Mouse (Mus musculus): ENCODE data around the gene Foxd2.

The Foxd2 gene

DNA sequence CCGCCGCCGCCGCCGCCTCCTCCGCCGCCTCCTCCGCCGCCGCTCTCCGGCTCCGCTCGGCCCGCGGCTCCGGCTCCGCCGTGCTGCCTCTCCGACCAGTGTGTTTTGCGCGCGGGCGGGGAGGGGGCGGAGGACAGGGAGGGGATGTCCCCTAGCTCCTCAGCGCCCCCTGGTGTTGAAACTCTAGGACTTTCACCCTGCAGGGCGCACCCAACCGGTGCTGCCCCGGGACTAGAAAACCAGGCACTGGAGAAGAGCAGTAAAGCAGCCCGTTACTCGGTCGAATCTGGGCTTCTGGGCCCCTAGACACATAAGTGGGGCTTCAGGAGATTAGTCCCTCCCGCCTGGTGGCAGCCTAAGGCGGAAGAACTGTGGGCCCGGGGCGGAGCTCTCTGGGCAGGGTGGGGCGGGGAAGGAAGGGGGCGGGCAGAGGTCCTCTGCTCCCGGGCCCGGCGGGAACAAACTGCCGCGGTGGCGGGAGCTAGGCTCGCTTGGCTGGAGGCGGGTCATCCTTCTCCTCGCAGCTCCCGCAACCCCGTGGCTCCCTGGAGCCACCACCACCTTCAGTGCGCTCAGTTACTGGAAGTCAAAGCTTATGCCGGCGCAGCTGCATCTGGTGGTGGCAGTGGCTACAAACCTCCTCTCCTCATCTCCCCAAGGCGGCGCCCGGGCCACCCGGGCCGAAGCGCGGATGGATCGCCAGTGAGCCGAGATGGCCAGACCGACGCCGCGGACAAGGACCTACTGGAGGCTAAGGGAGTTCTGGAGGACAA lies at the start of gene Foxd2:
Gene Foxd2 (minus strand): TSS at position 45 of the 773 bp plus-strand sequence.
- DNase-seq (ENCODE audit: low read depth, low spot score) = peak; percentile 95

DNA sequence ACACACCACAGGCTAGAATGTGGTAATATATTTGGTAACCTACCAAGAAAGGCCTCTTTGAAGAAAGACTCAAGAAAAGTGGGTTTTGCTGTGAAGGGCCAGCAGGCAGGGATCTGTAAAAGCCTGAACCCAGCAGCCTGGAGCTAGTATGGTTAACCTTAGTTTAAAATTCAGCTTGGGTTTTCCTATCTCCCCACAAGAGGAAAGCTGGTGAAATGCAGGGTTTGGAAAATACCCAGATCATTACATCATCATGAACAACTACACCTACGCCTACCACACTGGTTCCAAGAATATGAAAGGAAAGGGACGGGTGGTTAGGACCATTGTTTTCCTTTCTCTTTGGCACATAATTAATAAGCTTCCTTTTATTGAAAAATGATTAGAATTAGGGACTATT lies 49.6 kb upstream of the Foxd2 start:
- DNase-seq (ENCODE audit: low read depth, low spot score) = no peak

DNA sequence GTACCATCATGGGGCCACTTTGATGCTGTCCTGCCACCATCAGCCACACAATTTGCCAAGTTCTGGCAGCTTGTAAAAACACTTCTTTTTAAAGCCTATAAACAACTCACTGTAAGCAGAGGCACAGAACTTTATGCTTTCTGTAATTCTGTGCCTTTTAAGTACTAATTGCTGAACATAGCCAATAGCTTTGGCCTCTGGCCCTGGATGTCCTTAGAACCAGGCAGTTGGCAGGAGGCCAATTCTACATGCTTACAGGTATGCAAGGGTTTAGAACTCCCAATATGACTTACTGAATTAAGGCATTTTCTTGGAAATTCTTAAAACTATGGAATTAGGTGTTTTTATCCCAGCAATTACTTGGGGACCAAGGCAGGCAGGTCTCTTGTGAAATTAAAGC lies 48.7 kb upstream of the Foxd2 start:
- DNase-seq (ENCODE audit: low read depth, low spot score) = no peak

DNA sequence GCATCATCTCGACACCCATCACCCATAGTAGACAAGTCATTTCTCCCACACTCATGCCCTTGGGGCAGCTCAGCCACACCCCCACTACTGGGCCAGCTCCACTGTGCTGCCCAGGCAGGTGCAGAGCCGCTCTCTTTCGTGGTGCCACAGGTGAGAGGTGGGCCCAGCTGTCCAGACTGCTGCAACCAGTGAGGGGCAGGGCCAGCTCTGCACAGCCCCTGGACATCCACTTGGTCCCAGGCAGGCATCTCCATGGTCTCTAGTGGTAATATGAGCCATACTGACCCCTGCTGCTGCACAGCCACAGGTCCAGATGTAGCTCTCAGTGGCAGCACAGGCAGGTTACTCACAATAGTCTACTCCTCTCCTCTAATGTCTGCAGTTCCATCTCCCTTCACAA lies 44.5 kb upstream of the Foxd2 start:
- no peak for DNase-seq (ENCODE audit: low read depth, low spot score)

DNA sequence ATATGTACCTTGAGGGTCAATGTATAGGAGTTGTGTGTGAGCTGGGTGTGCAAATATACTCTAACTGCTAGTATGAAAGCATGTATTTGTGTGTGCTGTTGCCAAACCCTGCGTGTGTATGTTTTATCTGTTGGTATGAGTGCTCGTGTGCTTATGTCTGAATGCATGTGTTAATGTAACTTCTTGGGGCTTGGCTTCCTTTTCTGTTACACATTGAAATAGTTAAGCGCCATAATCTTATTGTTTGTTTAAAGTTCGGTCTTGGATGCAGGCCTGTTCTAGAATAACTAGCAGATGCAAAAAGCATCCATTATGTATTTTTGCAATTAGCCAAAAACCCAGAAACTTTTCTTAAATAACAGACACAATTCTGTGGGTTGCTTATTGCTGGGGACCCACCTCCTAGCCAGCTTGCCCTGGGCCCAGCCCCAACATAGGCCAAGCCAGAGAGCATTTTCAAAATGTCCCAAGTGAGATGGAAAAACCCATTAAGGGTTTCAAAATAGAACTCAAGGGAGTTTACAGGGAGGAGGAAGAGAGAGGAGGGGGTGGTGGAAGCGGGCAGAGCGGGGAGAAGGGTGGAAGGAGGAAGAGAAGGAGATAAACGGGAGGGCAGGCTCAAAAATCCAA lies 39.3 kb upstream of the Foxd2 start:
- no peak for DNase-seq (ENCODE audit: low read depth, low spot score)

DNA sequence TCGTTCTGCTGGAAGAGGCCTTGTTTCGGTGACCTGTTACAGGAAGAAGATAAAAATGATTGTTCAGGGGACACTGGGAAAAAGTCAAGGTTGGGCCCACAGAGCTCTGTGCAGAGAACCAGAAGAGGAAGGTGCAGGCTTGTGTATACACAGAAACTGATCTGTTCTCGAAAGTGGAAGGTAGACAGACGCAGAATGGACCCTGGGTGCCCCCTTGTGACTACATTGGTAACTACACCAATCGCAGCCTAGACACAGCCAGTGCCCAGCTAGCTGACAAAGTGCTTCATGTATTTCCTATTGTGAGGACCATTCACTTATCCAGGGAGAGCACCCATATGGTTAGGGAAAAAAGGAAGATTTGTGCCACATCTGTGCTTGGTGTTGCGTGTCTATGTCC lies 38.7 kb upstream of the Foxd2 start:
- DNase-seq (ENCODE audit: low read depth, low spot score) = peak; percentile 74

DNA sequence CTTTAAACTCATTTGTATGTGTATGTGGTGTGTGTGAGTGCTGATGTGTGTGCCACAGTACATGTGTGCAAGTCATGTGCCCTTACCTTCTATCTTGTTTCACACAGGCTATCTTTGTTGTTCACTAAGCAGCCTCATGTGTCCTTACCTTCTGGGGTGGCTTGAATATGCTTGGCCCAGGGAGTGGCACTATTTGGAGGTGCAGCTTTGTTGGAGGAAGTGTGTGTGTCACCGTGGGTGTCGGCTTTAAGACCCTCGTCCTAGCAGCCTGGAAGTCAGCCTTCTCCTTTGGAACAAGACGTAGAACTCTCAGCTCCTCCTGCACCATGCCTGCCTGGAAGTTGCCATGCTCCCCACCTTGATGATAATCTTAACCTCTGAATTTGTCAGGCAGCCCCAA lies 37.7 kb upstream of the Foxd2 start:
- DNase-seq (ENCODE audit: low read depth, low spot score) = no peak

DNA sequence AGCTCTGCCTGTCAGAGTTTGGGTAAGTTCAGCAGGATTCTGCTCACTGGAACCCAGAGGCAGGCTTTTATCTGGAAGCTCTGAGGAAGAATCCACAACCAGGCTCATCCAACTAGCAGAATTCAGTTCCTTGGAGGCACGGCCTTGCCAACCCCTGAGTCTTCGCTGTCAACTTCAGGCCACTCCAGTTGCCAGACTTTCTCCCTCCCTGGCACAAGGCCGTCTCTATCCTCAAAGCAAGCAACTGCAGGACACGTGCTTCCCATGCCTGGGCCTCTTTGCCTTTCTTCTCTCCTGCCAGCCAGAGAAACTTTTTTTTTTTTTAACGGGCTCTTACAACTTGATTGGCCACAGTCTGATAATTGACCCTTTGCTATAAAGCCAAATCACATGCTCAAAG lies 36.3 kb upstream of the Foxd2 start:
- no peak for DNase-seq (ENCODE audit: low read depth, low spot score)

DNA sequence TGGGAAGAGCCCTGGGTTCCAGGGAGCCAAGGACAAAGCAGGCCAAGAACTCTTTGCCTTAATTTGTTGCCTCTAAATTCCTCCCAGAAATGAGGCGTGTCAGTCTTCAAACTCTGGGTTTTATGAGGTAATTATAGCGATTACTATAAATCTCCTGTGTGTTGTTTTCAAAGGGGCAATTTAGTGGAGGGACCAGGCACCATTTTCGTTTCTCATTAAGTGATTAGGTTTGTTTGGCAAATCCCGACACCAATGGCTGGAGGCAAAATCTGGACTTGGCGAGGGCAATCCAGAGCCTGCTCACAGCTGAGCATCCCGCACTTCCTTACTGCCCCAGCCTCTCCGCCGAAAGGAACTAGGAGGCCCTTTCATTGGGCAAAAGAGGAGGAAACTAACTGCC lies 33.9 kb upstream of the Foxd2 start:
- no peak for DNase-seq (ENCODE audit: low read depth, low spot score)

DNA sequence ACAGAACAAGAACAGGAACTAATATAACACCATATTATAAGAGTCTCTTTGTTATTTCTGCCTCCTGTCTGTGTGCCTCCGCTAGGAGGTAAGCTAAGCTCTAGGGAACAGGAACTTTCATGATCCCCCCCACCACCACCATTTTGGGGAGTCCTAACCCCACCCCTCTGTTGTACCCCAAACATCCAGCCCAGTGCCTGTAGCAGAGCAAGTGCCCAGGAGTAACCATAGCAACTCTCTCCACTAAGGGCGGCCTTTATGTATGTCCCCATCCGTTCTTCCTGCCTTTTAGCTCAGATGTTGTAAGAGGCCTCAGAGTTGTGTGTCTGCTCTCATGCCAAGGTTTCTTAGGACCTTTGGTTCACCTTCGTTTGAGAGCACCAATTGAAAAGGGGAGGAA lies 33.4 kb upstream of the Foxd2 start:
- no peak for DNase-seq (ENCODE audit: low read depth, low spot score)

DNA sequence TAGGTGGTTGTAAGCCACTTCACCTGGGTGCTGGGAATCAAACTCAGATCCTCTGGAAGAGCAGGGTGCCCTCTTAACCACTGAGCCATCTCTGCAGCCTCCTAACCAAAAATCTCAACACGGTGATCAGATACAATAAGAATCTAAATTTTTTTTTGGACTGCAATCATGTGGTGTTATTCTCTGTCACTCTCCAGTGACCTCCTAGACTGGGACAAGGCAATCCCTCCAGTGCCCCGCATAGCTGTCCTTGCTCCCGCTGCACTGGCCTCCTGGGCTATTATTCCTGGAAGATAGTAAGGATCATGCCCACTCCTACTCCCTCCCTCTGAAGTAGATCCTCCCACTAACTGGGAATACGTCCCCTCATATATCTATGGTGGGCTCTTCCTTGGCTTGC lies 32.6 kb upstream of the Foxd2 start:
- DNase-seq (ENCODE audit: low read depth, low spot score) = no peak

DNA sequence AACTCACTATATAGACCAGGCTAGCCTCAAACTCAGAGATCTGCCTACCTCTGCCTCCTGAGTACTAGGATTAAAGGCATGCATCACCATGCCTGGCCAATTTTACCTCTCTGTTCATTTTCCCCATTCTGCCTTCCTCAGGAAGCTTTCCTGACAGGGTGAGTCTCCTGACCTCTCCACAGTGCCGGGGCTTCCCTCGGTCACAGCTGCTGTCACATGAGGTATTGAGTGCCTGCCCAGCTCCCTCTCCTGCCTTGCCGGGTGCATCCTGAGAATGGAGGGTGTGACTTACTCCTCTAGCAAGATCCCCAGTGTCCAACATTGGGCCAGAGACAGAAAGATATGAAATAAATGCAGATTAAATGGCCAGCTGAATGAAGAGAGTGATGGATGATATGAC lies 29.6 kb upstream of the Foxd2 start:
- no peak for DNase-seq (ENCODE audit: low read depth, low spot score)

DNA sequence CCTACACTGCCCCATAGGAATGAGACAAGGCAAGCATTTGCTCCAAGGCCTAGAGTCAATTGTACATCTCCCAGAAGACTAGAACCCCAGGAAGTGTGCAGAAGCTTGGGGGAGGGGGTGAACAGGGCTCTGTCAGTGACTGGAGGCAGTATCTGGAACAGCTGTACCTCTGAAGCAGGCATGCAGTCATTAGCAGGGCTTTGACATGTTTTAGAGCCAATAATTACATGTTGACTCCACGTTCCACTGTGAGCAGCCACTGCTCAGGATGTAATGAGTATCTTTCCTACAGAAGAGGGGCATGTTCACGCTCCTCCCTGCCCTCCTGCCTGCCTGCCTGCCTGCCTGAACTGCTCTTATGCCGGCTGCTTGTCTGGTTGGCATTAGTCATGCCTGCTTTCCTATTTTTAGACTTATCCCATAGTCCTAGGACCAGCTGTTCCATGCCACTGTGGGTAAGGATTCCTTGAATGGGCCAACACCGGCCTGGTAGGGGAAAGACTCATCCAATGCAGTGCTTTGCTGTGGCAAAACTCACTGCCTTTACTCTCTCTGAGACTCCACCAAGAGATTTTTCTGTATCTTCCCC lies 28.9 kb upstream of the Foxd2 start:
- DNase-seq (ENCODE audit: low read depth, low spot score) = no peak

DNA sequence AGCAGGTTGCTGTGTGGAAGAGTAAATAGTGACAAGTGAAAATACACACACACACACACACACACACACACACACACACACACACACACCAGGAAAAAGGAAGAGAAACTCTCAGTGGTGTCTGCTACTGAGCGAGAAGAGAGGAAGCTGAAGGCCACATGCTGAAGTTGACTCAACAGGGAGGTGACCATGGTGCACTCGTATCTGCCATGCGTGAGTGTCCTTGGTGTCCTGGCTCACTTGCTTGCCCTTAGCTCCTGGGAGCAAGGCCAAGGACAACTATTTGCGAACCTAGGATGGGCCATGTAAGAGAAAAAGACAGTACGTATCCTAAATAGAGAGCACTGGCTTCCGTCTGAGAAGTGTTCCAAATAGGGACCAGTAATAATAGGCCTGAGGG lies 25.5 kb upstream of the Foxd2 start:
- no peak for DNase-seq (ENCODE audit: low read depth, low spot score)

DNA sequence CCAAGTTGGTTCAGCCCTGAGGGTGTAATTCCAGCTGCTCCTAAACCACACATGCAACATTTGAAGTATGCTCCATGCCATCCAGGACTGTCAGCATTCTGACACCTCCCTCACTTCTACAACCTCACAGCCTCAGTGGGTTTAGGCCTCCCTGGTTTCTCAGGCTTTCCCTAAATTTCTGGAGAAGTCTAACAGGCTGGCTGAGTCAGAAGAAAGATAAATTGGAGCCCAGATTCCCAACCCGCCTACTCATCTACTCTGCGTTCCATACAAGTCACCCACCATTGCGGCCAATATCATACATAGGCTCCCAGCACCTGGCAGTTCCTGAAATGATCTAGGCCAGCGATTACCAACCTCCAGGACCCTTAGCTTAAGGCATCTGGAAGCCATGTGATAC lies 24.1 kb upstream of the Foxd2 start:
- no peak for DNase-seq (ENCODE audit: low read depth, low spot score)

DNA sequence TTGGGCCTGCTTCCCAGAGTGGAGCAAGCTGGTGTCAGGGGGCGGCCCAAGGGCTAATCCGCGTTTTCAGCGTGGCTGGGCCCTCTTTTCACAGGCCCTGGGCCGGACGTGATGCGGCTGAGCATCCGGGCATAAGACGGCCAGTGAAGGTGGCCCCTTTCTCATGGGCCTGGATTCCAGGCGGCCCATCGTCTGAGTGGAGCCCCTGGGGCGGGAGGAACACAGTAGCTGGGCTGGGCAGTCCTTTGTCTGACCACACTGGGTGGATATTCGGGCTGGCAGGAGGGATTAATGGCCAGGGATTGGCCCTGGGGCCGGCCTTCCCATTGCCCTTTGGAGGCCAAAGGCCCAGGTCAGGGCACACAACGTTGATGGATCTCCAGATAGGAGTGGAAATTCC lies 20.5 kb upstream of the Foxd2 start:
- no peak for DNase-seq (ENCODE audit: low read depth, low spot score)

DNA sequence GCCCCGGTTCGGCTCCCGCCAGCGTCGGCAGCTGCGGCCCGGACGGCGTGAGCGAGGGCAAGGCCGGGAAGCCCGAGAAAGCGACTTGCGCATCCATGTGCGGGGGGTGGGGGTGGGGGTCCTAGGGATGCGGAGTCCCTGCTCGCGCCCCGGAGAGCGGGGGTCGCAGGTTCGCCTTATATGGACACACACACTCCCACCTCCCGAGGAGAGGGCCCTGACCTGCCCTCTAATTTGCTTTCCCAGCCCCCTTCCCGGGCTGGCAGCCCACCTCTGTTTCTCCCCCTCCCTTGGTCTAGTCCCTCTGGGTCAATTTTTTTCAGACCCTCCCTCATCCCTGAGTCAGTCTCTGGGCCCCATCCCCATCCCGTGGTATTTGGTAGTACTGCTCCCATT lies 17.2 kb upstream of the Foxd2 start, which contains the start of gene Foxe3:
Gene Foxe3 (minus strand): TSS at position 97 of the 396 bp plus-strand sequence.
- DNase-seq (ENCODE audit: low read depth, low spot score) = no peak

DNA sequence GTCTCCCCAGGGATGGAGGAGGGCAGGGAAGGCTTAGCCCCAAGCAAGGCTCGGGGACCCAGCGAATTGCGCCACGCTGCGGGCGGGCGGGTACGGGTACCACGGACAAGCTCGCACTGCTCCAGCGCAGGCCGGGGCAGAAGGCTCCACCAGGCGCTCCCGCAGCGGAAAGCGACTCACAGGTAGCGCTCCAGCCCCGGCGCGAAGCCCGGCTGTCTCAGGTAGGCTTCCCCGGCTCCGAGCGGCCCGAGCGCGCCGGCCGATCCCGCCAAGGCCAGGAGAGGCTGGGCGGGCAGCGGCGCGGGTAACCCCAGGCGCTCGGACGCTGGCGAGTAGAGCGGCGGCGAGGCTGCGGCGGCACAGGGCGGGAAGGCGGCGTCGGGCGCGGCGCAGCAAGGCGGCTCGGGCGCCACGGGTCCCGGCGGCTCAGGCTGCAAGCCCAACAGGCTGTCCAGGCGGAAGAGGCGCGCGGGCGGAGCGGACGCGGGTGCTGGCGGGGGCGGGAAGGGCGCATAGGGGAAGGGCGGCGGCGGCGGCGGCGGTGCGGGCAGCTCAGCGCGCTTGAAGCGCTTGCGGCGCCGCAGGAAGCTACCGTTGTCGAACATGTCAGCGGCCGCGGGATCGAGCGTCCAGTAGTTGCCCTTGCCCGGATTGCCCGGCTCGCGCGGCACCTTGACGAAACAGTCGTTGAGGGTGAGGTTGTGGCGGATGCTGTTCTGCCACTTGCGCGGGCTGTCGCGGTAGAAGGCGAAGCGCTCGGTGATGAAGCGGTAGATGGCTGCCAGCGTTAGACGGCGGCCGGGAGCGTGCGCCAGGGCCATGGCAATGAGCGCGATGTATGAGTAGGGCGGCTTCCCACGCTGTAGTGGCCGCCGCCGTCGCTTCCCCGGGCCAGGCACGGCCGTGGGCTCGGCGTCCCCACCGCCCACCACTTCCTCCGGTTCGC lies 16.6 kb upstream of the Foxd2 start:
- DNase-seq (ENCODE audit: low read depth, low spot score) = no peak

DNA sequence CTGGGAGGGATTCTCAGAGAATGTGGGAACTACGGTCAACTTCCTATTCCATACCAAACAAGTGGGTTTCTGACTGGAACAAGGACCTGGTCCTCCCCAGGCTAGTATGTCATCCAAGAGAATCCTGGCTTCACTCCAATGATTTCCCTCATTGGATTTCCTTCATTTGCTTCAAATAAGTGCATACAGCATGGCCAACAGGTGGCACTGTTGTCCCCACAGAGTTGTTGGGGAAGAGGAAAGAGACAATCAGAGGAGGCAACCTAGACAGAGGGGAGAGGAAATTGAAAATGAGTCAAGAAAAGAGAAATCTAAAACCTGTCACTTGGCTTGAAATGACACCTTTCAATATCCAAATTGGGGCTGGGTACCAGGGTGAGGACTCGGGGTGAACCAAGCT lies 8.4 kb upstream of the Foxd2 start:
- peak; percentile 78 for DNase-seq (ENCODE audit: low read depth, low spot score)

DNA sequence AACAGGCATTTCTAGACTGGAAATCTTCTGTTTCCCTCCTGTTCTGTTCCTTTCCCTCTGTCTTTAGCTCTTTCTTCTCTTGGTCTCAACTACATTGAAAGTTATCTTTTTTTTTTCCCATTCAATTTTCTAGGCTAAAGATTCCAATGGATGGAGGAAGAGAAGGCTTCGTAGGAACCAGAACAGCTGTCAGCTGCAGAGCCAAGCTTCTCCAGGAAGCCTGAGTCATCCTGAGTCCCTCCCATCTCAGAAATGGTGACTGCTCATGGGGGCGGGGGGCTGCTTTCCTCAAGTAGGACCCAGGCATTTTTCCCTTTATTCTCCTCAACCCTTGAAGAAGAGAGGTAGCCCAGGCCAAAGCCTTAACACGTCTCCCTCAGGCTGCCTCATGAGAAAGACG lies 7.4 kb upstream of the Foxd2 start:
- no peak for DNase-seq (ENCODE audit: low read depth, low spot score)

DNA sequence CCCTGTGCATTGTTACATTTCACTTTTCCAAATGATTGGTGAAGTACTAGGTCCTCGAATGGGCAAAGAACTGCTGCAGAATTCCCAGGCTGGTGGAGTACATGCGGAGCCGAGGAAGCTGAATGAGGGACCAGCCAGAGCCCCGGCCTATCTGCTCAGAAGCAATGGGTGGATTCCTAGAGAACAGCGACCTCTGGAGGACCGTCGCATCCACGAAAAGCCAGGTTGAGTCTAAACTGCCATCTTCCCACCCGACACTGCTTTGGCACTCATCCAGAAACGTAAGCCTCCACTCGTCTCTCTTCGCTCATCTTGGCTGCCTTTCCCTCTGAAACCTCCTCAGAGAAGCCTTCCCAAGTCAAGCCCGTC lies 4.9 kb upstream of the Foxd2 start:
- DNase-seq (ENCODE audit: low read depth, low spot score) = peak; percentile 74
